Mouse (Mus musculus) MEL (cell line): Measurements from ENCODE around the gene Ttc32. TPM values are rescaled to one million over a fixed set of nuclear protein-coding genes. Genes with fewer than 3 reads are reported as not detected.
"Not testable (repeated sequence)": the region's sequence is repeated elsewhere in the genome, so short reads cannot be mapped to it uniquely, and the experiment has no call there.

Experiments used
- DNase-seq: peaks from one replicate; pipeline ENCODE4 v3.0.0; 2011; ENCODE audit warnings: low read depth, low spot score
- H3K27ac ChIP-seq: 2 replicates; pipeline ENCODE4 v1.5.1; 2012; ENCODE audit warnings: low read depth, mild to moderate bottlenecking, control low read depth, low read length, moderate library complexity; ENCODE audit not compliant: control insufficient read depth
- H3K27me3 ChIP-seq, 2 experiments: fragments of 150-350 bp in 1 of 2; sonication (generic) in 1 of 2; 2 replicates each; pipeline ENCODE4 v1.6.1; 2012; ENCODE audit warnings: low read length in 2 of 2, mild to moderate bottlenecking in 2 of 2, improper control_type of control experiment in 1 of 2, moderate library complexity in 1 of 2; ENCODE audit not compliant: insufficient read depth in 2 of 2, control insufficient read depth in 1 of 2
- H3K36me3 ChIP-seq, 2 experiments: 2 replicates each; pipeline ENCODE4 v1.6.1; 2012 to 2014; ENCODE audit warnings: low read length in 2 of 2, improper control_type of control experiment in 1 of 2, inconsistent platforms in 1 of 2, mild to moderate bottlenecking in 1 of 2; ENCODE audit not compliant: insufficient read depth in 2 of 2, control insufficient read depth in 1 of 2
- H3K4me1 ChIP-seq, 2 experiments: fragments of 150-350 bp in 1 of 2; sonication (generic) in 1 of 2; 2 replicates each; pipeline ENCODE4 v1.6.1; 2012; ENCODE audit warnings: low read length in 2 of 2, improper control_type of control experiment in 1 of 2, mild to moderate bottlenecking in 1 of 2; ENCODE audit not compliant: insufficient read depth in 2 of 2, control insufficient read depth in 1 of 2
- H3K4me3 ChIP-seq, 2 experiments: fragments of 150-350 bp in 1 of 2; sonication (generic) in 1 of 2; 2 replicates each; pipeline ENCODE4 v1.5.1; 2012; ENCODE audit warnings: low read depth in 2 of 2, low read length in 2 of 2, mild to moderate bottlenecking in 2 of 2, moderate library complexity in 2 of 2, control low read depth in 1 of 2, improper control_type of control experiment in 1 of 2; ENCODE audit not compliant: control insufficient read depth in 1 of 2, insufficient read depth in 1 of 2
- H3K79me2 ChIP-seq: 2 replicates; pipeline ENCODE4 v1.6.1; 2012; ENCODE audit warnings: mild to moderate bottlenecking, low read length, moderate library complexity; ENCODE audit not compliant: control insufficient read depth, poor library complexity, insufficient read depth
- H3K9ac ChIP-seq: 2 replicates; pipeline ENCODE4 v1.6.1; 2012; ENCODE audit warnings: low read depth, mild to moderate bottlenecking, control low read depth, low read length, moderate library complexity; ENCODE audit not compliant: control insufficient read depth, poor library complexity, severe bottlenecking
- H3K9me3 ChIP-seq: fragments of 150-350 bp; sonication (generic); replicated peaks from 2 replicates; pipeline ENCODE4 v1.6.1; 2012; ENCODE audit warnings: mild to moderate bottlenecking, low read length, improper control_type of control experiment, moderate library complexity; ENCODE audit not compliant: insufficient read depth
- CHD1 ChIP-seq: IDR thresholded peaks from 2 replicates; pipeline ENCODE4 v1.6.1; 2012; ENCODE audit warnings: low read depth, mild to moderate bottlenecking, inconsistent platforms, low read length, improper control_type of control experiment
- CTCF ChIP-seq, 3 experiments: IDR thresholded peaks in 2 of 3; conservative IDR thresholded peaks in 1 of 3; 2 replicates each; pipeline ENCODE4 v1.5.1; 2011 to 2012; ENCODE audit warnings: low read length in 3 of 3, low read depth in 2 of 3, mild to moderate bottlenecking in 2 of 3, improper control_type of control experiment in 1 of 3, inconsistent platforms in 1 of 3, mixed read lengths in 1 of 3, moderate library complexity in 1 of 3; ENCODE audit not compliant: control insufficient read depth in 1 of 3, insufficient read depth in 1 of 3, poor library complexity in 1 of 3, severe bottlenecking in 1 of 3
- EP300 ChIP-seq, 2 experiments: IDR thresholded peaks; 2 replicates each; pipeline ENCODE4 v1.6.1; 2011; ENCODE audit warnings: improper control_type of control experiment in 2 of 2, low read length in 2 of 2, low read depth in 1 of 2, mild to moderate bottlenecking in 1 of 2
- GATA1 ChIP-seq: IDR thresholded peaks from 2 replicates; pipeline ENCODE4 v1.6.1; 2011; ENCODE audit warnings: low read depth, low read length, improper control_type of control experiment
- MAFK ChIP-seq: IDR thresholded peaks from 2 replicates; pipeline ENCODE4 v1.6.1; 2011; ENCODE audit warnings: low read depth, mild to moderate bottlenecking, low read length, improper control_type of control experiment, borderline replicate concordance
- MEF2A ChIP-seq: IDR thresholded peaks from 2 replicates; pipeline ENCODE4 v1.6.1; 2014; ENCODE audit warnings: low read depth, mild to moderate bottlenecking, inconsistent platforms, low read length, improper control_type of control experiment; ENCODE audit not compliant: poor library complexity, insufficient replicate concordance, severe bottlenecking; ENCODE audit errors: extremely low read depth
- NELFE ChIP-seq: IDR thresholded peaks from 2 replicates; pipeline ENCODE4 v1.6.1; 2011; ENCODE audit warnings: low read depth, low read length, improper control_type of control experiment
- POLR2A ChIP-seq, 2 experiments: IDR thresholded peaks; 2 replicates each; pipeline ENCODE4 v1.6.1; 2011 to 2012; ENCODE audit warnings: low read length in 2 of 2, mild to moderate bottlenecking in 2 of 2, control low read depth in 1 of 2, improper control_type of control experiment in 1 of 2, low read depth in 1 of 2, moderate library complexity in 1 of 2; ENCODE audit not compliant: control insufficient read depth in 1 of 2, insufficient read depth in 1 of 2, poor library complexity in 1 of 2
- RAD21 ChIP-seq: IDR thresholded peaks from 2 replicates; pipeline ENCODE4 v1.6.1; 2011; ENCODE audit warnings: mild to moderate bottlenecking, low read depth, low read length, improper control_type of control experiment
- SIN3A ChIP-seq: IDR thresholded peaks from 2 replicates; pipeline ENCODE4 v1.6.1; 2012; ENCODE audit warnings: low read length, improper control_type of control experiment, inconsistent platforms
- SMC3 ChIP-seq: IDR thresholded peaks from 2 replicates; pipeline ENCODE4 v1.6.1; 2011; ENCODE audit warnings: low read depth, low read length, improper control_type of control experiment
- TBP ChIP-seq: IDR thresholded peaks from 2 replicates; pipeline ENCODE4 v1.8.0; 2011; ENCODE audit warnings: low read depth, low read length, improper control_type of control experiment
- ZNF384 ChIP-seq: IDR thresholded peaks from 2 replicates; pipeline ENCODE4 v1.6.1; 2012; ENCODE audit warnings: low read depth, mild to moderate bottlenecking, inconsistent platforms, low read length, improper control_type of control experiment
- polyA plus RNA-seq, 2 experiments: library from polyadenylated mRNA; stranded (reverse) in 1 of 2; unstranded in 1 of 2; fragments of >175 nt in 1 of 2; fragments of >200 nt in 1 of 2; gene quantifications; 2 replicates each; pipeline versions ENCODE4 v1.2.1 to v1.2.4; 2012; ENCODE audit warnings: low replicate concordance in 2 of 2, low read depth in 1 of 2; ENCODE audit not compliant: insufficient read length in 2 of 2, insufficient read depth in 1 of 2, missing spikeins in 1 of 2
- total RNA-seq: library from RNA; depleted of rRNA; stranded (reverse); fragments of 300-350 nt; gene quantifications from 2 replicates; pipeline ENCODE4 v1.2.3, GENCODE M21; 2012

Gene Ttc32
- total and polyA plus RNA-seq, 3 experiments, result 7.3 to 7.4 TPM; not detected in 1

DNA sequence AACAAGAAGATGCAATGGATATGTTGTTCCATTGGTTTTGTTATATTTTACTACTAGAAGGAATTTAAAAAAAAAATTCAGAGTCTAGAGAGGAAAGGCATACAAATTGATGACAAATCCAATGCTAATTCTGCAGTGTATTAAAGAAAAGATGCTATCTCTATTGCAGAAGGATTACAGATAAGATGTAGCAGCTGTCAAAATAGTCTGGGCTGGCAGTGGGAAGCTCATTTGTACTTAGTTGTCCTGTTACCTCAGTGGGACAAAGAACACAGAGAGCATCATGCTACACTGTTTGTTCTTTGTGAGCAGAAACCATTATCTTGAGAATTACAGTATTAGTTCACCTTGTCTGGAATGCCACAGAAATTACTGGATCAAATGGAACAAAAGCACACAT lies 3.0 kb upstream of the Ttc32 start:
- no peak overlapping the region for H3K27ac ChIP-seq
- H3K4me3 ChIP-seq, result no peak overlapping the region
- H3K9ac ChIP-seq, result no peak overlapping the region
- DNase-seq, result no peak
- H3K79me2 ChIP-seq, result no peaks in the 10 kb centered on the region; the same call in 1 of the 2 replicates
- H3K27me3 ChIP-seq, result no peaks in the 10 kb centered on the region
- peaks cover 0 to 4% of the 10 kb centered on the region in 2 experiments; a peak in 2 of 4 replicates for H3K36me3 ChIP-seq
- TF ChIP-seq NELFE, result no peak
- TF ChIP-seq CHD1, result no peak
- TF ChIP-seq TBP, result no peak
- TF ChIP-seq POLR2A (IDR thresholded peaks at IDR 0.05; ENCODE audit: control insufficient read depth in 1 of 2, insufficient read depth in 1 of 2, low read depth in 1 of 2, low read length in 2 of 2, poor library complexity in 1 of 2), result no peak
- no peak for TF ChIP-seq MEF2A
- no peaks in the 10 kb centered on the region for H3K4me1 ChIP-seq
- H3K9me3 ChIP-seq, result no peaks in the 10 kb centered on the region

DNA sequence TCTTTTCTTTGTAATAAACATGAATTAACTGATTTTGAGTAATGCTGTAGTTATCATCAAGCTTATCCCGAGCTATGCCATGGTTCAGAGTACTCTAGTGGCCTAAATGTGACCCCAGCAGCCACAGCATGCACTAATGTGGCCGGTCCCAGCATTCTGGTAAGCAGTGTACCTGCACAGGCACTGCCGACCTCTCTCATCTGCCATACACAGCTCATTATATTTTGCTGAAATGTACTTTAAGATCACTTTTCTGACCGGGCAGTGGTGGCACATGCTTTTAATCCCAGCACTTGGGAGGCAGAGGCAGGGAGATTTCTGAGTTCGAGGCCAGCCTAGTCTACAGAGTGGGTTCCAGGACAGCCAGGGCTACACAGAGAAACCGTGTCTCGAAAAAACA lies 981 bp upstream of the Ttc32 start:
- DNase-seq, H3K4me1 ChIP-seq, H3K79me2 ChIP-seq, H3K27ac ChIP-seq, H3K27me3 ChIP-seq, H3K9ac ChIP-seq, H3K36me3 ChIP-seq, H3K4me3 ChIP-seq, H3K9me3 ChIP-seq: not testable (repeated sequence)

DNA sequence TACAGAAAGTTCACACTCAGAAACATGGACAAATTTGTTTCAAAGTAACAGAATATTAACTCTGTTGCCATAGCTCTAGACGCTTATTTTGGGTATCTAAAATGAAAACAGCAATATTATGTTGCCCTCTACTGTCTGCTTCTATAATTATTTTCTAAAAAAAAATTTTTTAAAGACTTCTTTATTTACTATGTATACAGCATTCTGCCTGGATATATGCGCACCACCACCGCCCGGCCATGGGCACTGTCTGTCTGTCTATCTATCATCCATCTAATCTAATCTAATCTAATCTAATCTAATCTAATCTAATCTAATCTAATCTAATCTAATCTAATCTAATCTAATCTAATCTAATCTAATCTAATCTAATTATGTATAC lies 300 bp upstream of the Ttc32 start:
- peak in 1 of 3 experiments; percentile 28; a peak in 1 of 6 replicates for TF ChIP-seq CTCF (IDR thresholded peaks at IDR 0.05 in 2 of 3, conservative IDR thresholded peaks at IDR 0.05 in 1 of 3; ENCODE audit: control insufficient read depth in 1 of 3, insufficient read depth in 1 of 3, low read depth in 2 of 3, low read length in 3 of 3, poor library complexity in 1 of 3, severe bottlenecking in 1 of 3)
- TF ChIP-seq SMC3, result 0 out of 2 replicates have a peak, but pooled peaks have one; percentile 8
- TF ChIP-seq GATA1, result peak; percentile 100
- peak in 1 of 2 experiments; percentile 55; a peak in 1 of 4 replicates for TF ChIP-seq EP300 (IDR thresholded peaks at IDR 0.05; ENCODE audit: low read depth in 1 of 2, low read length in 2 of 2)
- TF ChIP-seq ZNF384, result peak; percentile 62; the same call in 1 of the 2 replicates
- no peak; the same call in 1 of the 2 replicates for TF ChIP-seq SIN3A
- no peak for TF ChIP-seq MAFK
- TF ChIP-seq RAD21, result peak; percentile 63
- H3K79me2 ChIP-seq, result no peaks in the 10 kb centered on the region; the same call in 1 of the 2 replicates
- H3K36me3 ChIP-seq, result peaks cover 0 to 4% of the 10 kb centered on the region in 2 experiments; a peak in 2 of 4 replicates
- no peaks in the 10 kb centered on the region for H3K27me3 ChIP-seq
- peak overlapping the region; percentile 55 to 72 for H3K4me3 ChIP-seq
- DNase-seq, result no peak
- peak overlapping the region; percentile 91 for H3K9ac ChIP-seq
- peak overlapping the region; percentile 81 for H3K27ac ChIP-seq
- H3K4me1 ChIP-seq, result no peaks in the 10 kb centered on the region
- H3K9me3 ChIP-seq, result no peaks in the 10 kb centered on the region
